Mouse (Mus musculus): ENCODE data around the gene Col6a6. TPM values are rescaled to one million over a fixed set of nuclear protein-coding genes. Genes with fewer than 3 reads are reported as not detected.
"Not testable (repeated sequence)": the region's sequence is repeated elsewhere in the genome, so short reads cannot be mapped to it uniquely, and the experiment has no call there.

Col6a6 gene
- polyA plus RNA-seq, 1 experiment from 2014 or later = 0.32 TPM

- 80% methylated on average over 6 of the region's 6 CpGs for WGBS
- H3K4me3 ChIP-seq; H3K9me3 ChIP-seq; H3K27me3 ChIP-seq (replicated peaks); H3K9ac ChIP-seq; ATAC-seq (ENCODE audit: low FRiP score, low read depth); H3K27ac ChIP-seq; H3K4me2 ChIP-seq (replicated peaks): not testable (repeated sequence)
- Histone ChIP-seq H3K36me3 (peaks cover 21% of the 10 kb centered on the region), H3K4me1 (peaks cover 12% of the 10 kb centered on the region)
Measured at GRCm38 (mm10) chr9:105641377-105641776, 186.6 kb downstream of the Col6a6 start.

Other genes with a start within 250 kb of the Col6a6 start
- gene Pik3r4, start 185.2 kb downstream of the Col6a6 start, polyA plus RNA-seq (2016; fragmentation: Nextera tagmentation; extraction: Ambion mirVana) = 25.7 and 27.3 TPM in 2 replicates
- gene Col6a5, start 132.5 kb upstream of the Col6a6 start, polyA plus RNA-seq (2016; fragmentation: Nextera tagmentation; extraction: Ambion mirVana) = 0.03 and 0.09 TPM in 2 replicates